In genomic region chr5:149612740-149613139, GRCm38 (mm10) we compare ENCODE assay signal across 9 mouse cellular contexts. TPM values are rescaled to one million over a fixed set of nuclear protein-coding genes. Genes with fewer than 3 reads are reported as not detected.
DNase-seq lines count a peak whose midpoint lies in the region; ATAC-seq lines count a peak whose summit lies in the region.
"Had no signal": no experiment of that assay in that cellular context is flagged by ENCODE, and none has a peak within 500 bp of the region (broad histone marks: within the 10 kb centered on the region; RNA-seq: fewer than 3 reads in every experiment).

No protein-coding gene starts in this region.

- no peaks in the 10 kb centered on the region for H3K27me3 ChIP-seq in hindbrain, embryonic 10.5 days (ENCODE audit: insufficient read depth, poor library complexity, severe bottlenecking)
- H3K27me3 ChIP-seq in hindbrain, embryonic 11.5 days (ENCODE audit: control insufficient read depth, insufficient read depth, low read length): no peaks in the 10 kb centered on the region
- no peaks in the 10 kb centered on the region for H3K27me3 ChIP-seq in embryonic facial prominence, embryonic 10.5 days (replicated peaks; ENCODE audit: low read depth, poor library complexity, severe bottlenecking)

- DNase-seq in hindbrain, embryonic 10.5 days (ENCODE audit: low spot score): no peak
- DNase-seq in hindbrain, embryonic 11.5 days (ENCODE audit: low spot score): no peak
- DNase-seq in embryonic facial prominence, embryonic 10.5 days (ENCODE audit: low spot score): no peak
- DNase-seq in layer of hippocampus, adult 9-11 months: peak; percentile 70
- peak; percentile 53 for DNase-seq in retina, postnatal 1 day
- DNase-seq in testis, postnatal 10 days (ENCODE audit: low spot score): no peak
- DNase-seq in gastrocnemius, postnatal 4 days (ENCODE audit: low spot score in 2 of 2): no peak
- no peak for DNase-seq in B cell, adult 2 months
- DNase-seq: lung, postnatal 36 days had no signal

- peak overlapping the region; percentile 50 for H3K27ac ChIP-seq in hindbrain, embryonic 10.5 days
- no peak overlapping the region for H3K27ac ChIP-seq in hindbrain, embryonic 11.5 days (ENCODE audit: low read depth, low read length)
- 0 out of 2 replicates have a peak overlapping the region, but pooled peaks have one; percentile 41 for H3K27ac ChIP-seq in embryonic facial prominence, embryonic 10.5 days (replicated peaks)

- H3K4me1 ChIP-seq in hindbrain, embryonic 10.5 days (replicated peaks): peaks cover 20% of the 10 kb centered on the region
- H3K4me1 ChIP-seq in hindbrain, embryonic 11.5 days (replicated peaks; ENCODE audit: control insufficient read depth, insufficient read depth, low read length): no peaks in the 10 kb centered on the region
- H3K4me1 ChIP-seq in embryonic facial prominence, embryonic 10.5 days: peaks cover 20% of the 10 kb centered on the region

- H3K4me2 ChIP-seq in hindbrain, embryonic 11.5 days (replicated peaks; ENCODE audit: low read depth, low read length): no peak overlapping the region

- no peak overlapping the region for H3K9ac ChIP-seq in hindbrain, embryonic 11.5 days (ENCODE audit: low read depth, low read length)

- H3K36me3 ChIP-seq in hindbrain, embryonic 10.5 days: peaks cover 45% of the 10 kb centered on the region
- peaks cover 6% of the 10 kb centered on the region for H3K36me3 ChIP-seq in hindbrain, embryonic 11.5 days (ENCODE audit: control insufficient read depth, insufficient read depth, low read length)
- H3K36me3 ChIP-seq in embryonic facial prominence, embryonic 10.5 days (replicated peaks): peaks cover 45% of the 10 kb centered on the region

- H3K4me3 ChIP-seq in hindbrain, embryonic 10.5 days: no peak overlapping the region
- H3K4me3 ChIP-seq in hindbrain, embryonic 11.5 days (ENCODE audit: low read depth, low read length): no peak overlapping the region
- H3K4me3 ChIP-seq in embryonic facial prominence, embryonic 10.5 days: no peak overlapping the region

- WGBS in hindbrain, embryonic 10.5 days: 76% methylated on average over 10 of the region's 10 CpGs
- 76% methylated on average over 10 of the region's 10 CpGs for WGBS in hindbrain, embryonic 11.5 days
- 74% methylated on average over 10 of the region's 10 CpGs for WGBS in embryonic facial prominence, embryonic 10.5 days

- H3K9me3 ChIP-seq in hindbrain, embryonic 10.5 days: no peaks in the 10 kb centered on the region
- H3K9me3 ChIP-seq in hindbrain, embryonic 11.5 days (ENCODE audit: control insufficient read depth, low read length): no peaks in the 10 kb centered on the region
- no peaks in the 10 kb centered on the region for H3K9me3 ChIP-seq in embryonic facial prominence, embryonic 10.5 days

- ATAC-seq in hindbrain, embryonic 11.5 days (ENCODE audit: low FRiP score): no peak; the same call in 1 of the 2 replicates

RNA-seq across cellular contexts. Expression of gene Hsph1, which starts 23.4 kb away (rescaled TPM):
- polyA plus RNA-seq in hindbrain, embryonic 10.5 days (2016; fragmentation: Nextera tagmentation; extraction: Ambion mirVana): 95.4 and 120 TPM in 2 replicates
- 118 and 126 TPM in 2 replicates for polyA plus RNA-seq in hindbrain, embryonic 11.5 days (2014; fragmentation: Nextera tagmentation; extraction: Ambion mirVana)
- 125 and 140 TPM in 2 replicates for polyA plus RNA-seq in embryonic facial prominence, embryonic 10.5 days (2016; fragmentation: Nextera tagmentation; extraction: Ambion mirVana)
- 10 to 100 TPM; 34.9 to 38.7 TPM for total RNA-seq in gastrocnemius, postnatal 4 days (2021)

Comparison
In these comparisons a context has a peak if more than half of its experiments do, and no peak if none do; other contexts are left out.
1. DNase-seq: peak in layer of hippocampus, adult 9-11 months (single experiment) and retina, postnatal 1 day (single experiment); none in hindbrain, embryonic 10.5 days (single experiment), hindbrain, embryonic 11.5 days (single experiment), embryonic facial prominence, embryonic 10.5 days (single experiment), testis, postnatal 10 days (single experiment), gastrocnemius, postnatal 4 days (0 of 2) and B cell, adult 2 months (0 of 2).